Mouse (Mus musculus): ENCODE measurements around the gene Atg7.

GRCm38 (mm10) chr6:114663707-114664106 lies 20.8 kb downstream of the Atg7 start:
- TF ChIP-seq JUND (conservative IDR thresholded peaks at IDR 0.05; ENCODE audit: low read depth, low read length) (no peak), ZC3H11A (IDR thresholded peaks at IDR 0.05; ENCODE audit: low read depth, low read length) (no peak), CTCF (conservative IDR thresholded peaks at IDR 0.05 in 1 of 2, IDR thresholded peaks at IDR 0.05 in 1 of 2; ENCODE audit: low read depth in 2 of 2, low read length in 2 of 2) (no peak), POLR2A (IDR thresholded peaks at IDR 0.05; ENCODE audit: low read depth, low read length) (no peak)
